Mouse (Mus musculus): Measurements from ENCODE around the gene Zbtb9.
A peak's percentile ranks its signal among the peaks of the same experiment; 100 is the strongest.
"Not testable (repeated sequence)": the region's sequence is repeated elsewhere in the genome, so short reads cannot be mapped to it uniquely, and the experiment has no call there.

The Zbtb9 gene

DNA sequence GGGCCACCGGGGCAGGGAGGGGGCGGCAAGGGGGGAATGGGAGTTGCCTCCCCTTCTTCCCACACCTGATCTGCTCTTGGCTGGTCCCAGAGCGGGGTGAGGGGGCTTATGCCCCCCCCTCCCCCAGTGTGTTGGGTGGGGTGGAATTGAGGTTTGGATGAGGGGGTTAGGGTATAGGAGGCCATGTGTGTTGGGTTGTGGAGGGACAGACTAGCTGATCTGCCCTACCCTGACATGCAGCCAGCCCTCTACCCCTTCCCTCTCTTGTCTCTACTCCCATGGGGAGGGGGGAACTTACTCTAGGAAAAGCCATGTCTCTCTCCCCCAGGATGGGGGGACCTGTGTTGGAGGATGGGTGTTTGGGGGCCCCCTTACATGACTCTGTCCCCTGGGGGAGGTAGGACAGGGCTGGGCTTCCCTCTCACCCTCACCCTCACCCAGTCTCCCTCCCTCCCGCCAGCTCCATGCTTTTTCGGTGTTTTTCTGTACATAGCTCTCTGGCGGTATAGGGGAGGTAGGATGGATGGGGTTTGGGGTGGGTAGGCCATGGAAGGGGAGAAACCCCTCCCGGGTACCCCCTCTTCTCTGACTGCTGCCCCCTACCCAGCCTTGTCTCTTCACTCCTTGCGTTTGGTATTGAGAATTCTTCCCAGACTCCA is 1.6 kb upstream of the Zbtb9 start:
- DNase-seq (ENCODE audit: low spot score) = no peak

DNA sequence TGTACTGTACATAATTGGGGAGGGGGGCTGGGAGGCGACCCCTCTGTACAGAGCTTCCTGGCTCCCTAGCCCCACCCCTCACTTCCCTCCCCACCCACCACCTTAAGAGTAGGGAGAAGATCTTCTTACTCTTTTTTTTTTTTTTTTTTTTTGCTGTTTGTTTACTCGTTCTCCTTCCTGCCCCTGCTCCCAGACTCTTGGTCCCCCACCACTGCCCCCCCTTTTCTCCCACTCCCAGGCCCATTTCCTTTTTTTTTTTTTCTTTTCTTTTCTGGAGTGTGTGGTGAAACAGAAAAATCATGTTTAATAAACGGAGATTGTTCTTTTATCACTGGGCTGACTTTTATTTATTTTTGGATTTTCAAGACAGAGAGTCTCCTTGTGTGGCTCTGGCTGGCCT is 860 bp upstream of the Zbtb9 start:
- DNase-seq (ENCODE audit: low spot score) = no peak

DNA sequence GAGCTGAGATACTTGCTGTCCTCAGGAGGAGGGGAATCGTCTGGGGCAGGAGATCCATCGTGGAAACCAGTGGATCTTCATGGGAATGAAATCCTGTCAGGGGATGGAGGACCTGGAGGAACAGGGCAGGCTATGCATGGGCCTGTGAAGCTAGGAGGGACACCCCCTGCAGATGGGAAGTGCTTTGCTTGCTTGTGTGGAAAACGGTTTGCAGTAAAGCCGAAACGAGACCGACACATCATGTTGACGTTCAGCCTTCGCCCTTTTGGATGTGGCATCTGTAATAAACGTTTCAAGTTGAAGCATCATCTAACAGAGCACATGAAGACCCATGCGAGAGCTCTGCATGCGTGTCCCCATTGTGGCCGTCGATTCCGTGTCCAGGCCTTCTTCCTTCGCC is 1.6 kb downstream of the Zbtb9 start:
- no peak for DNase-seq (ENCODE audit: low spot score)

DNA sequence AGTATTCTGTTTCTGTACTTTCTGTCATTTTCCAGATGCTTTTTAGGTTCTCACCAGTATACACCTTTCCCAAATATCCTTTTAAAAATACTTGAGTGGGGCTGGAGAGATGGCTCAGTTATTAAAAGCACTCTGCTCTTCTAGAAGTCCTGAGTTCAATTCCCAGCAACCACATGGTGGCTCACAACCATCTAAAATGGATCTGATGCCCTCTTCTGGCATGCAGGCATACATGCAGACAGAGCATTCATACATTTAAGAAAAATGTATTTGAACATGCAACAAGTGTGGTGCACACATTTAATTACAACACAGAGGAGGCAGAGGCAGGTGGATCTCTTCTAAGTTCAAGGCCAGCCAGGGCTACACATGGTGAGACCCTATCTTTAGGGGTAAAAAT is 2.4 kb downstream of the Zbtb9 start:
- no peak for DNase-seq (ENCODE audit: low spot score)

DNA sequence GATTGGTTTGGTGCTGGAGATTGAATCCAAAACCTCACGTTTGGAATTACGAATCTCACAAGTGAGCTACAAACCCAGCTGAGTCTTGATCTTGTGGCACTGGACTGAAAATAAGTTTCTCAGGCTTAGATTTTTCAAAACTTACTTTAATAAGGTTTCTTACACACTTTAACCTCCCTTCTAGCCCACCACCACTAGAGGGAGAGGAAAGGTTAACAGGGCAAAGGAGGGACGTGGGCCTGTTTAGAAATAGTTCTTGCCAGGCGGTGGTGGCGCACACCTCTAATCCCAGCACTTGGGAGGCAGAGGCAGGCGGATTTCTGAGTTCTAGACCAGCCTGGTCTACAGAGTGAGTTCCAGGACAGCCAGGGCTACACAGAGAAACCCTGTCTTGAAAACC is 4.4 kb downstream of the Zbtb9 start:
- DNase-seq (ENCODE audit: low spot score) = not testable (repeated sequence)

DNA sequence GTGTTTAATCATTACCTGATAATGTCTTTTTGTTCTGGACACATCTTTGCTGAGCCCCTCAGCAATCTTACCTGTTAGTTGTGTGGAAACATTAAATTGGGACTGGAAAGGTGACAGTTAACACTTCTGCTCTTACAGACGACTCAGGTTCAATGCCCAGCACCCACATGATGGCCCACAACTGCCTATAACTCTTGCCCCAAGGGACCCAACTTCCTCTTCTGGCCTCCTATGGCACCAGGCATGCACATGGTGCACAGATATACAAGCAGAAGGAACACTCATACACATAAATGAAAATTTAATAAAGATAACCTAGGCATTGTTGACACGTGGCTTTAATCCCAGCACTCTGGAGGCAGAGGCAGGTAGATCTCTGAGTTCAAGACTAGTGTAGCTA is 6.5 kb downstream of the Zbtb9 start:
- DNase-seq (ENCODE audit: low spot score) = no peak

DNA sequence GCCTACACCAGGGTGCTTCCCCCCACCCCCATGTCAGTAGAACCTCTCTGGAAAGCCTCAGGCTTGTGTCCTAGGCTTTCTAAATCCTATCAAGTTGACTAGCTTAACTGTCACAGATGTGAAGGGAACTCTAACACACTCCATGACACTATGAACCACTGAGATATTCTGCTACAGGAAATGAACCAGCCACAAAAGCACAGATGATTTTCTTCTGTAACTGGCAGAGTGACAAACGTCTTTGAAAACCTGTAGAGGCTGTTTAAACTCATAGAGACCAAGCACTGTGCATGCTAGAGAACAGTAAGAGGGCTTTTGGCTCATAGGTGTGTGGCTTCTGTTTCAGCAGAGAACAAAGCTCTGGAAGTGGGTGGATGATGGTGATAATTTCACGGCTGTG is 8.1 kb downstream of the Zbtb9 start:
- DNase-seq (ENCODE audit: low spot score) = no peak

DNA sequence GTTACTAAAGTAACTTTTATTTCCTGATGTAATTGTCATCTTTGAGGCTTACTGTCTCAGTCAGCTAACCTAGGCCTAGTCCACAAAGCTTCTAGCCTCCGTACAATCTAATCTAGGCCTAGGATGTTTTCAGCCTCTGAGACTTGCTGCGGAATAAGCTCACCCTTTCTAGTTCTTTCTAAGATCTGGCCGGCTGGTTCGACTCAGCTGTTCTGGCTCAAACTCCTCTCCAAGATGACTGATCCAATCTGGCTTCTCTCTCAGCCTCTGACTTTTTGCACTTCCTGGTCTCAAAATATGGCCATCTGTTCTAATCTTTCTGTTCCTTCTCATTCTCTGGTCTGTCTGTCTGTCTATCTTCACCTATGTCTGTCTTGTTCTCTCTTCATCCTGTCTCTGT is 10.4 kb downstream of the Zbtb9 start:
- no peak for DNase-seq (ENCODE audit: low spot score)

DNA sequence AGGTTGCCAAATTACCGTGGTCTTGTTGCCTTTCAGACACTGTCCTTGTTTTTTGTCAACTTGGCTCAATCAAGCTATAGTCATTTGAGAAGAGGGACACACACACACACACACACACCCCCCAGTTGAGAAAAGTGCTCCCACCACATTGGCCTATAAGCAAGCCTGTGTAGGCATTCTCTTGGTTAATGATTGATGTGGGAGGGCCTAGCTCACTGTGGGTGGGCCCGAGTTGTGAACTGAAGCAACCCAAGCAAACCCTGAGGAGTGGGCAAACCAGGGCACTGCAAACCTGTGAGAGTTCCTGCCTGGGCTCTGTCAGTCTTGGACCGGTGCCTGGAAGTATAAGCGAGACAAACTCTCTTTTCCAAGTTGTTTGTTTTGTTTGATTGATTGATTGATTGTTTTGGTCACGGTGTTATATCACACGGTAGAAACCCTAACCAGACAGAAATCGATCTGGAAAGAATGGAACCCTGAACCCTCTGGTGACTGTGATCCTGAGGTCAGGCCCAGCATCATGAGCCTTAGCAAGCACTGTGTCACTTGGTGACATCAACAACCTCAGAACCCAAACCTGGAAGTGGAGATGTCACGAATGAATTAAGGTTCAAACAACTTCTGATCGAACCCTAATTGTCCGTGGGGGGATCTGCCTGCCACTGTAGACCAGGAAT is 12.7 kb downstream of the Zbtb9 start:
- DNase-seq (ENCODE audit: low spot score) = no peak

DNA sequence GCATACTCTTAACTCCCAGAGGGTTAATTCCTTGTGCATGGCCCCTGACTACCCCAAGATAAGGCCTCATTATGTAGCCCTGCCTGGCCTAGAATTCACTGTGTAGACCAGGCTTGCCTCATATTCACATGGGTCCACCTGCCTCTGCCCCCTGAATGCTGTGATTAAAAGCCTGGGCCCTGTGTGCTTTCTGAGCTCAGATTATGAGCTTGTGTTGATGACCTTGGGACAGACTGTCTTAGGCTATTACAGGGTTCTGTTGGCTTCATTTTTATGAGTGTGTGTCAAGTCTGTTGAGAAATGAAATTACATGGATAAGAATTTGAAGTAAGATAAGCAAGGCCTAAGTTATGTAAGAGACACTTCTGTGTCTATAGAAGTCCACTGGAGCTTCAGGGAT is 17.6 kb downstream of the Zbtb9 start:
- DNase-seq (ENCODE audit: low spot score) = no peak

DNA sequence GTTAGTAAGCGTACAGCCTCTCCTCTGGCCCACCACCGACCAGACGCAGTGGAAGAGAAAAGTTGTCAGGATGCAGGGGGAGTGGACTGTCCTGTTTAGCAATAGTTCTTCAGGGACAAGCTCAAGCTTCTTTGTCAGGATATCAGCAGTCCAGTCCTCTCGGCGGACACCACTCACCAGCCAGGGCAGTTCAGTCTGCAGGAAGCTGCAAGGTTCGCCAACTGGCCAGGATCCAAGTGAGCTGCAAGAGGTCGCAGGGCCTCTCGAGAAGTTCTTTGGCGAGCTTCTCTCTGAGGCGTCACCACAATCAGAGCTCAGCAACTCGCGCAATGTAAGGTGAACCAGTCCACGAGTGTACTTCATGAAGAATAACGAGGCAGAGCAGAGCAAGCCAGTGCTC is 21.4 kb downstream of the Zbtb9 start:
- no peak for DNase-seq (ENCODE audit: low spot score)

DNA sequence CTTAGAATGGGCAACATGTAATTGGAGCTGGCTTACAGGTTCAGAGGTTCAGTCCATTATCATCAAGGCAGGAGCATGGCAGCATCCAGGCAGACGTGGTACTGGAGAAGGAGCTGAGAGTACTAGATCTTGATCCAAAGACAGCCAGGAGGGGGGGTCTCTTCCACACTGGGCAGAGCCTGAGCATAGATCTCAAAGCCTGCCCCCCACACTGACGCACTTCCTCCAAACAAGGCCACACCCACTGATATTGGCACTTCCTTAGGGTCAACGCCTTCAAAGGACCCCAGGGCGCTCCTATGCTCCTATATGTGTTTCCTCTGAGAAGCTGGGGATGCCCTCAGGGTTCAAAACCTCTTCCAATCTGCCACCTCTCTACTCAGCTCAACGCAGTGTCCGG is 22.0 kb downstream of the Zbtb9 start:
- no peak for DNase-seq (ENCODE audit: low spot score)

DNA sequence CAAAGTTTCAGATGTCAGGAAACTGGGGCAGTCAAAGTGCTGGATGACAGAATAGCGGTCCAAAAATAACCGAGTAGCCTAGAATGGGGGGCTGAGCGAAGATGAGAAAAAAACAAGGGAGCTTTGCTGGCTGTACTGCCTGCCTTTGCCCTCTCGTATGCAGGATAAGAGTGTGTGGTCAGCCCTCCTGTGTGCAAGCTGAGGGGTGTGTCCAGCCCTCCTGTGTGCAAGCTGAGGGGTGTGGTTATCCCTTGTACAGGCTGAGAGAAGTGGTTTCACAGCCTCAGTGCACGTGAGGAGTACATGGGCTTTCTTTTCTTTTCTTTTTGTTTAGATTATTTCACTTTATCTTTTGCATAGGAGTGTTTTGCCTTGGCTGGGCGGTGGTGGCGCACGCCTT is 22.6 kb downstream of the Zbtb9 start:
- no peak for DNase-seq (ENCODE audit: low spot score)

DNA sequence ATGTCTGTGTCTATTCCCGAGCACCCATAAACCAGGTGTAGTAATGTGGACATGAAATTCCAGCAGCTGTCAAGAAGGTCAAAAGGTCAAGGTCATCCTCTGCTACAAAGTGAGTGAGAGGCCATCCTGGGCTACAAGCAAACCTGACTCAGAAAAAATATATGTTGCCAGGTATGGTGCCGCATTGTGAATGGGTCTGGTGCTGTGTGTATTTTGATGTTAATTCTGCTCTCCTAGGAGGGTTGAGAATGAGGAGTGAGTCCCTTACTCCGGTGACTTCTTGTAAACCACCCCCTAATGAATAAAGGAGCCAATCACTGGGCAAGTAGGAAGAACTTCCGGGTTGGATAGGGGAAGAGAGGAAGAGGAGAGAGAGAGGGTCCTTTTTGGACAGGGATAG is 24.7 kb downstream of the Zbtb9 start:
- DNase-seq (ENCODE audit: low spot score) = no peak

DNA sequence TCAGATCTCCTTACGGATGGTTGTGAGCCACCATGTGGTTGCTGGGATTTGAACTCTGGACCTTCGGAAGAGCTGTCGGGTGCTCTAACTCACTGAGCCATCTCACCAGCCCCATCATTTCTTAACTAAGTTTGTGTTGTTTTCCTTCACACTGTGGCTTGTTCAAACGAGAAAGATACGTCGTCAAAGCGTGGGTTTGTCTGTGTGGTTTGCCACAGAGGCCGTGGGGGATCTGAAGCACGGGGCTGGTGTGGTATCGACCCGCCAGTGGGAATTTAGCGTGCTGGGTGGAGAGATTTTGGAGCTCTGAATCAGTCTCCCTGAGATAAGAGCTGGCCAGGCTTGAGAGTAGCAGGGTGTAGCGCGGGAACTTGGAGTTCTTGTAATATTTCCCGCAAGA is 25.3 kb downstream of the Zbtb9 start:
- DNase-seq (ENCODE audit: low spot score) = no peak

DNA sequence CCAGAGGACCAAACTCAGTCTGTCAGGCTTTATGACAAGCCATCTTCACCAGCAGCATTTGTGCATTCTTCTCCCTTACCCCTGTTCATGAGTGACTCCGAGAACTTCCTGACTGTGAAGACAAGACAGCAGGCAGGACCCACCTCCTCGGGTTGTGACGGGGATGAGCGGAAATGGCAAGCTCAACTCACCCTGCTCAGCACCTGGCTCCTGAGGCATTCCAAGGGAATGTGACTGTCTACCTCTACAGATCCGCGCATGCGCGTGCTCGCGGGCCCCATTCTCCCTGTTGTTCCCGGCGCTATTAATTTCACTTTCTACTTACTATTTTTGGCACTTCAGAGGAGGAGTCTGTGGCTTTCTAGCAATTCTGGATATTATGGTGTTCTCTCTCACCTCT is 27.0 kb downstream of the Zbtb9 start:
- DNase-seq (ENCODE audit: low spot score) = no peak

DNA sequence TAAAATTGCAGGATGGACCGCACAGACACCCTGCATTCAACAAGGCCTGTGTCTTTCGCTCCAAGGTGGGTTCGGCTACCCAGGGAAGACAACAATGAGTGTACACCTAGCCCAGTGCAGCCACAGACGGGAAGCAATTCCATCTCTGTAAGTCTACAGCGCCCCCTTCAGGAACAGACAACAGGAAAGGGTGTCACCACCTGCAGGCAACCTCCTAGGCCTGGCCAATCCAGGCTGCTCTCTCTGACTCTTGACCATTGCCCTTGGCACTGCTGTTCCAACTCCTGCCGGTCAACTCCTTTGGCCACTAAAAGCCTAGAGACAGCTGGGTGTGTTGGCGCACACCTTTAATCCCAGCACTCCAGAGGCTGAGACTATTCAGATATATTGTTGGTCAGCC is 28.2 kb downstream of the Zbtb9 start:
- peak; percentile 42 for DNase-seq (ENCODE audit: low spot score)

DNA sequence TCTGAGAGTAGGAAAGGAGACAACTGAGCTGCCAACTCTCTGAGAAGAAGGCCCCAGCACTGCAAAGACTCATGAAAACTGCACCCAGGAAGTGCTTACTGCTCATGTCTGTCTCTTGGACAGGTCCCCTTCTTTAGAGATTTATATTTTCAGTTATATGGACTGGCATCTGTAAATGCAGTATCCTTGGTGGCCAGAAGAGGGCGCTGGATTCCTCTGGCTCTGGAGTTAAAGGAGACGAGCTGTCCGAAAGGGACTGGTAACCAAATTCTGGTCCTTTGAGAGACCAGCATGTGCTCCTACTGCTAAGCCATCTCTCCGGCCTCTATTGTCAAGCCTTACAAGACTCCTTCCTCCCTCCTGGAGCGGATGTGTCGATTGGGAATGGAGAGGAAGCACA is 28.9 kb downstream of the Zbtb9 start:
- peak; percentile 41 for DNase-seq (ENCODE audit: low spot score)

DNA sequence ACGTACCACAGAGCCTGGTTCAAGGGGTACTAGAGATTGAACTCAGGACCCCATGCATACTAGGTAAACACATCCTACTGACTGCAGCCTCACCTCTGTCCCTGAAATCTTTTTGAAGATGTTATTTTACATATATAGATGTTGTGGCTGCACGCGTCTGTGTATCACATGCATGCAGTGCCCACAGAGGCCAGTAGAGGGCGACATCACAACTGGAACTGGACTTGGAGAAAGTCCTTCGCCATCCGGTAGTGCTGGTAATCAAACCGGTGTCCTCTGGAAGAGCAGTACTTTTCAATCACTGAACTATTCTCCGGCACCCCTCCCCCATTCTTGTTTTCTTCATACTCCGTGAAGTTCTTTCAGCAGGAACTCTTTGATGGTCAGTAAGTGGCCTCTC is 31.5 kb downstream of the Zbtb9 start:
- DNase-seq (ENCODE audit: low spot score) = peak; percentile 62

DNA sequence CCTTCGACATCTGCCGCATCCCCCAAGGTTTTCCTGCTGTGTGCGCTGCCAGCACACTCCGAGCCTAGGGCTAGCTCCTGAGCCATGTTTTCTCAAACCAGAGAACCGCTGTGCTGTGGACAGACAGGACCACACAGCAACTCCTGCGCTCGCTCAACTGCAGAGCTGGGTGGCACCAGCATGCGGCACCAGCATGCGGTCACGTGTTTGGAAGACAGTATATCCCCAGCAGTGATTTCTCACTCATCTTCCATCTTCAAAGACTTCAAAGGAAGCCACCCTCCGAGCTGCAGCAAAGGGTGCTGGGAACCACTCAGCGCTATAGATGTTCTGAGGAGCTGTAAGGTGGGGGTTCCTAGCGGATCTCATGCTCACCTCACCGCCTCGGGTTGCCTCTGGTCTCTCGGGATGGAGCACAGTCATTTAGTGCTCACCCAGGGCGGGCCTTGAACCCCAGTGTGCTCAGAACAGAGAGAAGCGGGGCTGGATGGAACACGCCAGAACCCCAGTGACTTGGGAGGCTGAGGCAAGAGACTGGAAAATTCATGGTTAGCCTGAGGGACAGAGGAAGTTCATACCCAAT is 32.0 kb downstream of the Zbtb9 start:
- DNase-seq (ENCODE audit: low spot score) = no peak

DNA sequence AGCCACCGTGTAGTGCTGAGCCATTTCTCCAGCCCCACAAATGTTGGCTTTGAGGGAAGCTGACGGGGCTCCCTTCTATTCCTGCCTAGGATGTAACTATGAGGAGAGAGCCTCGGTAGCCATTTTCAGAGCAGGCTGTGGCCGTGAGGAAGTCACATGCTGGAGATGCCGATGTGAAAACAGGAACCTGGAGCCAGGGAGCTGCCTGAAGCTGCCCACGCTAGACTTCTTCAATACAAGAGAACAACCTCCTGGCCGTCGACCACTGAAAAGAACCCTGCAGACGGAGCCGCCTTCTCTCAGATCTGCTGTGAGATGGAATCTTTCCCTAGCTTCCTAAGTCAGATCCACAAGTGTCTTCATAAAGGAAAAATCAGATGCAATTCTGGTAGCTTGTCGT is 32.7 kb downstream of the Zbtb9 start:
- DNase-seq (ENCODE audit: low spot score) = no peak

DNA sequence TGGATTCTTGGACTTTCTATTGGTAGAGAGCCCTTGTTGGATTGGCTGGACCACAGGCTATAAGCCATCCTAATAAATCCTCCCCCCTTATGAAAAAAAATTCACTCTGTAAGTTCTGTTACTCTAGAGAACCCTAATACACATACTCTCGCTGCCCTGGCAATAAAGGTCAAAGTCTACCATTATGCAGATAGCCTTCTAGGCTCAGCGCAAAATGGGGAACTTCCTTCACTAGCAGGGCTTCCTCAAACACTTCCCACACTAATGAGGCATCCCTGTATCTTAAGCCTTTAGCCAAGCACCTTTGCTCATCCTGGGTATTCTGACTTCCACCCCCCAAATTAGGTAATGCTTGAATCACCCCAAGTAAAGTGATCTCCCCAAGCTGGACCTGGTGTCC is 35.3 kb downstream of the Zbtb9 start:
- DNase-seq (ENCODE audit: low spot score) = no peak

DNA sequence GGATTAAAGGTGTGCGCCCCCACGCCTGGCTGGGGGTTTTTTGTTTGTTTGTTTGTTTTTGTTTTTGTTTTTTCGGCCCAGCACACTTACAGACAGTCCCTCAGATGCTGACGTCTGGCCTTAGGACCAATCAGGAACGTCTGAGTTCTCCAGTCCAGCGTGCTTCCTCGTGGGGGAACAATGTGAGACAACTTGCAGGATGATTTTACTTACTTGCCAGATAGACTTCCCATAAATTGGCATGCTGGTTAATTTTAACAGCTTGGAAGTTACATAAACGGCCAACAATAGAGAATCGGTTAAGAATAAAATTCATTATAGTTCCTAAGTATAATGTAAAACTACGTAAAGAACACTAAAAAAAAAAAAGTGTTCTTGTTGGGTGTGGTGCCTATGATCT is 38.2 kb downstream of the Zbtb9 start:
- DNase-seq (ENCODE audit: low spot score) = no peak
